Comparison of ENCODE assay signal across 8 mouse cellular contexts in genomic region chrX:105121227-105121865, GRCm38 (mm10). TPM values are rescaled to one million over a fixed set of nuclear protein-coding genes. Genes with fewer than 3 reads are reported as not detected.
DNase-seq lines count a peak whose midpoint lies in the region; ATAC-seq lines count a peak whose summit lies in the region.

No protein-coding gene starts in this region.

- H3K9ac ChIP-seq in hindbrain, embryonic 11.5 days (ENCODE audit: low read depth, low read length), result peak overlapping the region; percentile 66
- H3K9ac ChIP-seq in lung, embryonic 16.5 days (ENCODE audit: low read length), result peak overlapping the region; percentile 69

- DNase-seq in NIH3T3 (ENCODE audit: low read depth), result peak; percentile 83
- DNase-seq in cerebellum, postnatal 10 days, result peak; percentile 92
- DNase-seq in frontal cortex, postnatal 10 days (ENCODE audit: low spot score in 2 of 2), result peak; percentile 68 to 81
- peak; percentile 78 for DNase-seq in hindbrain, embryonic 11.5 days (ENCODE audit: low spot score)
- peak; percentile 83 to 88 for DNase-seq in layer of hippocampus, postnatal 10 days (ENCODE audit: low spot score in 2 of 2)
- DNase-seq in ovary, adult 18-20 months (ENCODE audit: low spot score), result peak; percentile 40
- DNase-seq in thymus, postnatal 10 days (ENCODE audit: low spot score in 2 of 2), result peak; percentile 66 to 76

- H3K27ac ChIP-seq in hindbrain, embryonic 11.5 days (ENCODE audit: low read depth, low read length), result no peak overlapping the region
- H3K27ac ChIP-seq in lung, embryonic 16.5 days (ENCODE audit: low read length), result no peak overlapping the region

- H3K27me3 ChIP-seq in hindbrain, embryonic 11.5 days (ENCODE audit: control insufficient read depth, insufficient read depth, low read length), result peaks cover 23% of the 10 kb centered on the region
- H3K27me3 ChIP-seq in lung, embryonic 16.5 days (ENCODE audit: control insufficient read depth, insufficient read depth, low read depth, low read length), result peaks cover 14% of the 10 kb centered on the region

- WGBS in hindbrain, embryonic 11.5 days, result 20% methylated on average over 35 of the region's 38 CpGs
- 18% methylated on average over 38 of the region's 38 CpGs for WGBS in lung, embryonic 16.5 days

- H3K36me3 ChIP-seq in hindbrain, embryonic 11.5 days (ENCODE audit: control insufficient read depth, insufficient read depth, low read length), result no peaks in the 10 kb centered on the region
- no peaks in the 10 kb centered on the region for H3K36me3 ChIP-seq in lung, embryonic 16.5 days (ENCODE audit: control insufficient read depth, insufficient read depth, low read length)

- ATAC-seq in hindbrain, embryonic 11.5 days (ENCODE audit: low FRiP score), result peak; percentile 90
- peak; percentile 79 for ATAC-seq in lung, embryonic 16.5 days (ENCODE audit: low read depth)

- no peaks in the 10 kb centered on the region for H3K9me3 ChIP-seq in hindbrain, embryonic 11.5 days (ENCODE audit: control insufficient read depth, low read length)
- H3K9me3 ChIP-seq in lung, embryonic 16.5 days (ENCODE audit: control insufficient read depth, low read length), result no peaks in the 10 kb centered on the region

- peak overlapping the region; percentile 74 for H3K4me2 ChIP-seq in hindbrain, embryonic 11.5 days (replicated peaks; ENCODE audit: low read depth, low read length)
- peak overlapping the region; percentile 86 for H3K4me2 ChIP-seq in lung, embryonic 16.5 days (ENCODE audit: low read depth, low read length)

- peak overlapping the region; percentile 58 for H3K4me3 ChIP-seq in hindbrain, embryonic 11.5 days (ENCODE audit: low read depth, low read length)
- peak overlapping the region; percentile 61 for H3K4me3 ChIP-seq in lung, embryonic 16.5 days (ENCODE audit: low read length)

- H3K4me1 ChIP-seq in hindbrain, embryonic 11.5 days (replicated peaks; ENCODE audit: control insufficient read depth, insufficient read depth, low read length), result no peaks in the 10 kb centered on the region
- H3K4me1 ChIP-seq in lung, embryonic 16.5 days (replicated peaks; ENCODE audit: control insufficient read depth, insufficient read depth, low read length), result no peaks in the 10 kb centered on the region

RNA-seq across cellular contexts. Expression of gene Magee1, which starts 1.2 kb away (rescaled TPM):
- 27.0 and 30.3 TPM in 2 replicates for polyA plus RNA-seq in hindbrain, embryonic 11.5 days (2014; fragmentation: Nextera tagmentation; extraction: Ambion mirVana)
- 100 to 1,000 TPM; 157 to 165 TPM for total RNA-seq in layer of hippocampus, postnatal 10 days (2021)
- 15.3 and 15.5 TPM in 2 replicates for polyA plus RNA-seq in lung, embryonic 16.5 days (2015; fragmentation: Nextera tagmentation; extraction: Ambion mirVana)

RNA-seq across cellular contexts. Expression of gene Pbdc1, which starts 41.8 kb away (rescaled TPM):
- 61.0 and 67.8 TPM in 2 replicates for polyA plus RNA-seq in hindbrain, embryonic 11.5 days (2014; fragmentation: Nextera tagmentation; extraction: Ambion mirVana)
- 10 to 100 TPM; 18.1 to 19.7 TPM for total RNA-seq in layer of hippocampus, postnatal 10 days (2021)
- polyA plus RNA-seq in lung, embryonic 16.5 days (2015; fragmentation: Nextera tagmentation; extraction: Ambion mirVana), result 56.1 and 56.5 TPM in 2 replicates

Comparison
In these comparisons a context has a peak if more than half of its experiments do, and no peak if none do; other contexts are left out.
1. DNase-seq: peak in every context shown above with its lines; median percentile 92 in cerebellum, postnatal 10 days; 86 in layer of hippocampus, postnatal 10 days; 83 in NIH3T3; 78 in hindbrain, embryonic 11.5 days; 74 in frontal cortex, postnatal 10 days; 71 in thymus, postnatal 10 days; 40 in ovary, adult 18-20 months.